Mouse (Mus musculus): ENCODE data around the gene Gabrg3.

Gene Gabrg3

GRCm38 (mm10) chr7:57071435-57072160 lies 315.4 kb downstream of the Gabrg3 start:
- 84% methylated on average over 2 of the region's 2 CpGs for WGBS

- 31% methylated on average over 3 of the region's 3 CpGs for WGBS
These were observed 321.6 kb downstream of the Gabrg3 start for GRCm38 (mm10) chr7:57065398-57065797.

- WGBS, result 46% methylated on average over 1 of the region's 1 CpGs
These were observed 335.9 kb downstream of the Gabrg3 start for GRCm38 (mm10) chr7:57050906-57051635.

- WGBS, result 9% methylated on average over 2 of the region's 2 CpGs
These were observed 349.0 kb downstream of the Gabrg3 start for GRCm38 (mm10) chr7:57037861-57038421.

- 86% methylated on average over 3 of the region's 3 CpGs for WGBS
These were observed 386.3 kb downstream of the Gabrg3 start for GRCm38 (mm10) chr7:57000585-57001261.

GRCm38 (mm10) chr7:56997713-56998624 lies 389.0 kb downstream of the Gabrg3 start:
- WGBS, result 91% methylated on average over 2 of the region's 2 CpGs

GRCm38 (mm10) chr7:56946398-56946797 lies 440.6 kb downstream of the Gabrg3 start:
- 80% methylated on average over 2 of the region's 2 CpGs for WGBS

GRCm38 (mm10) chr7:56941606-56942005 lies 445.4 kb downstream of the Gabrg3 start:
- WGBS, result 33% methylated on average over 2 of the region's 2 CpGs

GRCm38 (mm10) chr7:56938020-56938419 lies 449.0 kb downstream of the Gabrg3 start:
- 85% methylated on average over 5 of the region's 5 CpGs for WGBS

- WGBS, result 74% methylated on average over 1 of the region's 1 CpGs
These were observed 467.5 kb downstream of the Gabrg3 start for GRCm38 (mm10) chr7:56919499-56919898.

- WGBS, result 77% methylated on average over 2 of the region's 2 CpGs
These were observed 472.1 kb downstream of the Gabrg3 start for GRCm38 (mm10) chr7:56914862-56915261.

- WGBS, result 53% methylated on average over 4 of the region's 4 CpGs
These were observed 487.2 kb downstream of the Gabrg3 start for GRCm38 (mm10) chr7:56899762-56900161.

GRCm38 (mm10) chr7:56867314-56868075 lies 519.5 kb downstream of the Gabrg3 start:
- 93% methylated on average over 1 of the region's 1 CpGs for WGBS

- 55% methylated on average over 5 of the region's 5 CpGs for WGBS
These were observed 543.4 kb downstream of the Gabrg3 start for GRCm38 (mm10) chr7:56843565-56843964.

GRCm38 (mm10) chr7:56825446-56825845 lies 561.5 kb downstream of the Gabrg3 start:
- 47% methylated on average over 6 of the region's 6 CpGs for WGBS

GRCm38 (mm10) chr7:56801841-56802240 lies 585.1 kb downstream of the Gabrg3 start:
- WGBS, result 40% methylated on average over 1 of the region's 1 CpGs

GRCm38 (mm10) chr7:56779122-56779521 lies 607.9 kb downstream of the Gabrg3 start:
- 53% methylated on average over 1 of the region's 1 CpGs for WGBS

- WGBS, result 50% methylated on average over 4 of the region's 4 CpGs
These were observed 618.8 kb downstream of the Gabrg3 start for GRCm38 (mm10) chr7:56768216-56768615.

- 66% methylated on average over 1 of the region's 1 CpGs for WGBS
These were observed 619.2 kb downstream of the Gabrg3 start for GRCm38 (mm10) chr7:56767796-56768195.
